Mouse (Mus musculus) bone marrow, adult 2 months (tissue): ENCODE results near the gene Ank2. TPM values are rescaled to one million over a fixed set of nuclear protein-coding genes. Genes with fewer than 3 reads are reported as not detected.

ENCODE experiments used
- H3K27ac ChIP-seq: fragments of 200-500 bp; 2 replicates; pipeline ENCODE4 v1.5.1; 2012; ENCODE audit warnings: low read depth, mild to moderate bottlenecking, control low read depth, inconsistent platforms, low read length; ENCODE audit not compliant: control insufficient read depth, poor library complexity, insufficient read depth
- H3K4me1 ChIP-seq: fragments of 200-500 bp; 2 replicates; pipeline ENCODE4 v1.6.1; 2011; ENCODE audit warnings: low read length; ENCODE audit not compliant: control insufficient read depth, insufficient read depth
- H3K4me3 ChIP-seq: fragments of 200-500 bp; replicated peaks from 2 replicates; pipeline ENCODE3; 2011; ENCODE audit warnings: mild to moderate bottlenecking, low read depth, low read length, control low read depth; ENCODE audit not compliant: control insufficient read depth
- CTCF ChIP-seq: fragments of 200-500 bp; IDR thresholded peaks from 2 replicates; pipeline ENCODE4 v1.5.1; 2011; ENCODE audit warnings: low read length, control low read depth; ENCODE audit not compliant: control insufficient read depth, insufficient read depth
- POLR2A ChIP-seq: fragments of 200-500 bp; IDR thresholded peaks from 2 replicates; pipeline ENCODE4 v1.6.1; 2011; ENCODE audit warnings: low read depth, mild to moderate bottlenecking, control low read depth, low read length, borderline replicate concordance; ENCODE audit not compliant: control insufficient read depth
- WGBS: fragments of 180-500 bp; shearing (Covaris S2); methylation state at CpG from one replicate; pipeline ENCODE4 v1.1.7; 2018; 5-methylcytosine and 5-hydroxymethylcytosine counted together
- polyA plus RNA-seq: library from polyadenylated mRNA; stranded (reverse); fragments of >200 nt; gene quantifications from 2 replicates; pipeline ENCODE4 v1.2.4, GENCODE M21; 2011; ENCODE audit warnings: low replicate concordance; ENCODE audit not compliant: missing spikeins, insufficient read depth, insufficient read length

The Ank2 gene
- polyA plus RNA-seq, 1 experiment: 5.5 TPM

DNA sequence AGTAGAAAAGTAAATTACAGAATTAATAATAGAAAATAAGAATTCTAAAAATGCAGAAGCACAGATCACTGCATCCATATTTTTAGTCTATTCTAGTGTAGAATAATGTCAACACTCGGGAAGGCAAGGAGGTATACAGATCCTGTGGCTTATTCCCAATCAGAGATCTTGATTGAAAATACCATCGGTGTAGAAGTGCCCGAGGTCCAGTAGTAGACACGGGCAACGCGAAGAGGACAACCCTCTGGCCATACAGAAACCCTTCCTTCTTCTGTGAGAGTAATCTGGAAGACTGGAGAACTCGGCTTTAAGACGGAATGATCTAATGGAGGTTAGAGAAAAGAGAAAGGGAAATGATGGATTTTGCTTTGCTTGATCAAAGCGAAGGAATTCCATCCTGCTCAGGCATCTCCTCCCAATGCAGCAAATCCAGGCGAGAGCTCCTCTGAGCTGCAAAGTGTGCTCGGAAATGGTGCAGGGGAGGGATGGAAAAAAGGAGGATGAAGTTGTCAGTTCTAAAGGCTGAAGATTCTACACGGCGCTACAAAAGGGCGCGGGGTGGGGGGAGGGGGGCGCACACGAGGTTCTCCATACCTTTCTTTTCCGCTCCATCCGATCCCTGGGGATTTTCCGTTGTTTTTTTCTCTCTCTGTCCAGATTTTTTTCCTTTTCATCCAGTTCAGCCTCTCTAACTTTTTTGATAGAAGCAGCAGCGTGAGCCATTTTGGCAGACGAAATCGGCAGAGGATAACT is 337.9 kb downstream of the Ank2 start:
- no peak overlapping the region for H3K27ac ChIP-seq
- no peak overlapping the region for H3K4me3 ChIP-seq
- 13% methylated on average over 23 of the region's 23 CpGs for WGBS
- no peak for TF ChIP-seq POLR2A
- no peak for TF ChIP-seq CTCF
- H3K4me1 ChIP-seq: no peaks in the 10 kb centered on the region

DNA sequence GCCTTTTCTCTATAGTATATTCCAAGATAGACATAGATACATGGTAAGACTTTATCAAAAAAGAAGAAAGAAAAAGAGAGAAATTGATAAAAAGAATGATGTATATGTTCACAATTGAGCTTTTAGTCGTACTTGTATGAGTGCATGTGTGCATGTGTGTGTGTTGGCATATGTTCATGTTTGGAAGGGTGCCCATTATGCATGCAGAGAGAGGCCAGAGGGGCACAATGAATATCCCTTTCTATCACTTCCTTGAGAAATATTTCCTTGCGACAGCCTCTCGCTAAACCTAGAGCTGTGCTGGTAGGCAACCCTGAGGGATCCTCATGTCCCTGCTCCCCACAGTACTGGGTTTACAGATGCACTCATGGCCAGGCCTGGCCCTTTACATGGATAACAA is 341.4 kb downstream of the Ank2 start:
- no peaks in the 10 kb centered on the region for H3K4me1 ChIP-seq
- no peak for TF ChIP-seq CTCF
- TF ChIP-seq POLR2A: no peak
- 85% methylated on average over 3 of the region's 3 CpGs for WGBS
- no peak overlapping the region for H3K27ac ChIP-seq
- no peak overlapping the region for H3K4me3 ChIP-seq

DNA sequence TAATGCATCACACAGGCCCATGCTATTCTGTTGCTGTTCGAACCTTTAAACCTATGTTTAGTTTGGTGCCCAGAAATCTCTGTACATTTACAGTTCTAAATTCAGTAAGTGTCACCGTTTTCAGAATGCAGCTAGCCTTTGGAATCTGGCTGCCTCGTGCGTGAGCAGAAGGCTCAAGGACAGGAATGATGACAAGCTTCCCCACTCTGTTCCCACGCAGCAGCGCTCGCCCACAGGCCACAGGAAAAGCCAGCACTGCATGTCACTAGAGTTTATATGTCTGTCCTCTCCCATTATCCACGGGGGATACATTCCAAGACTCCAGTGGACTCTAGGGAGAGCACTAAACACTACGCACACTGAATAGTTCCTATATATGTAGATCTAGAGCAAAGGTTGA is 343.1 kb downstream of the Ank2 start:
- no peak overlapping the region for H3K4me3 ChIP-seq
- TF ChIP-seq POLR2A (no peak), CTCF (no peak)
- 76% methylated on average over 9 of the region's 9 CpGs for WGBS
- H3K27ac ChIP-seq: no peak overlapping the region
- no peaks in the 10 kb centered on the region for H3K4me1 ChIP-seq

DNA sequence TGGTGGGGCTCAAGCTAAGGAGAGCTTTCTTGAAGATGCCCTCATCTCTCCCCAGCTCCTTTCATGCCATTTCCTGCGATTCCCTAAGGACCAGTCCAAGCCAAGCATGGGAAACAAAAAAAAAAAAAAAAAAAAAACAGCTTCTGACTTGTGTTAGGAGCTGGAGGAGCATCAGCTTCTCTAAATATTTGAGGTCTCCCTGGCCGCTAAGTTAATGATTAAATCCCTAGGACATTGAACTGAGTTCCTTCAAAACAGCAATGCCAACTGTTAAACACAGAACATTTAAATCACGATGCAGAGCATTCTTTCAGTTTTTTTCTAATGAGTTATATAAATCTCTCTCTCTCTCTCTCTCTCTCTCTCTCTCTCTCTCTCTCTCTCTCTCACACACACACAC is 345.3 kb downstream of the Ank2 start:
- Histone ChIP-seq H3K4me1 (no peaks in the 10 kb centered on the region), H3K27ac (no peak overlapping the region), H3K4me3 (no peak overlapping the region)
- TF ChIP-seq CTCF (no peak), POLR2A (no peak)
- 79% methylated on average over 3 of the region's 3 CpGs for WGBS

DNA sequence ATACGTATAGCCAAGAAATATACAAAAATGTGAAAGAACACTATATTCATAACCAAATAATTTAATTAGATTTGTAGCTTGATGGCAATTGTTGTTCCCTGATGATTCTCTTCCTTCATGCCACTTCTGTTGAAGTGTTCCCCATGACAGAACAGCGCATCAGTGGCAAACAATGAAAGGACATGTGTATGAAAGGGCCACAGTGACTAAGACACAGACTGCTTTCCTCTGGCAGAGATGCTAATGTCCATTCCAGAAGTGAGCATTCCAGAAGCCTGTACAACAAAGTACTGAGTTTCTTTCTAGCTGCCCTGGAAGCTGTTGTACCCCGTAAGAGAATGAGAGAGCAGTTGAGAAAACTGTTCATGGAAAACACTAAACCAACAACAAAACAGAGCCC is 345.7 kb downstream of the Ank2 start:
- Histone ChIP-seq H3K4me1 (no peaks in the 10 kb centered on the region), H3K4me3 (no peak overlapping the region), H3K27ac (no peak overlapping the region)
- WGBS: 82% methylated on average over 3 of the region's 3 CpGs
- TF ChIP-seq POLR2A (no peak), CTCF (no peak)

DNA sequence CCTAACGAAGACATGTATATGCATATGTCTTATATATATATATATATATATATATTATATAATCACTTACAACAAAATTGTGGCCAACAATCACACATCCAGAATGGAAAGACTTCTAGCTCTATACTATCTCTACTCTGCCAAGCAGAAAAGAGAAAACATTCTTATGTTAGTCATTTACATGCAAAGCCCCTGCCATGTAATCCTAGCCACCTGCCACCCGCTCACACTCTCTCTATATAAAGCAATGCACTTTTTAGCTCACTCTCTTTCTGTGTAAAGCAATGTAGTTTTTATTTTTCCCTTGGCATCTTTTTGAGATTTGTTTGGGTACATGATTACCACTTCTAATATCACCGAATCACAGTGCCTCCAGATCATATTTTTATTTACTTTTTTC is 350.5 kb downstream of the Ank2 start:
- 82% methylated on average over 3 of the region's 3 CpGs for WGBS

DNA sequence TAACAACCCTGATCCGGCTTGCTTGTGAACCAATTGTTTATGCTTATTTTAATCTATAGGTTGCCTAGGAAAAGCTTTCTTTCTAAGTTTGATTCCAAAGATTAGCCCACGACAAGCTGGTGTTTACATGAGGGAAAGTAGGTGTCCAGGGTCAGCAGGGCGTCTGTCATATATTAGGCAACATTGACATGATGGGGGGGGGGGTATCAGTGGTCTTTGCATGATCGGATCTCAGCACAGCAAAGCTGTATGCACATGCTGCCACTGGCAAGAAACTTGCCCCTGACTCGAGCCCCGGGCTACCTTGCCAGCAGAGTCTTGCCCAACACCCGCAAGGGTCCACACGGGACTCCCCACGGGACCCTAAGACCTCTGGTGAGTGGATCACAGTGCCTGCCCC is 358.6 kb downstream of the Ank2 start:
- 82% methylated on average over 9 of the region's 9 CpGs for WGBS
- no peak overlapping the region for H3K27ac ChIP-seq
- H3K4me1 ChIP-seq: no peaks in the 10 kb centered on the region
- TF ChIP-seq POLR2A (no peak), CTCF (no peak)
- H3K4me3 ChIP-seq: no peak overlapping the region

More for the DNA sequence above, 350.5 kb downstream of the Ank2 start:
- TF ChIP-seq POLR2A (no peak), CTCF (no peak)
- no peak overlapping the region for H3K4me3 ChIP-seq
- no peaks in the 10 kb centered on the region for H3K4me1 ChIP-seq
- H3K27ac ChIP-seq: no peak overlapping the region

DNA sequence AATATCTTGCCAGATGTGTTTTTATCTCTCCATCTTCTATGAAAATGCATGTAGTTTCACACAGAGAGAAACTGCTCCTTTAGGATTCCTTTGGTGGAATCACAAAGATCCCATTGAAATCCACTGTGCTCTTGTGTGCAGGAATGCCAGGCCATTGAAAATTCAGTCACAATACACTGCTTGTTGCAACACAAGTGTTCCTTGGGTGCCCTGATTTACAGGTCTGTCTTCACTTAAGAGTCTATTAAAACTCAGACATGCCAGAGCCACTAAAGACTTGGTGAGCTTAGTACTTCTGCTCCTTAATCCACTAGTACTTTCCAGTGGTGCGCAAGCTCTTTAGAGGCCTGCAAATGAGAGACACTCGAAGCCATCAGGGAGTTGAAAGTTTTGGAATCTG is 359.5 kb downstream of the Ank2 start:
- 74% methylated on average over 2 of the region's 2 CpGs for WGBS
- H3K27ac ChIP-seq: no peak overlapping the region
- TF ChIP-seq POLR2A (no peak), CTCF (no peak)
- H3K4me1 ChIP-seq: no peaks in the 10 kb centered on the region
- H3K4me3 ChIP-seq: no peak overlapping the region

DNA sequence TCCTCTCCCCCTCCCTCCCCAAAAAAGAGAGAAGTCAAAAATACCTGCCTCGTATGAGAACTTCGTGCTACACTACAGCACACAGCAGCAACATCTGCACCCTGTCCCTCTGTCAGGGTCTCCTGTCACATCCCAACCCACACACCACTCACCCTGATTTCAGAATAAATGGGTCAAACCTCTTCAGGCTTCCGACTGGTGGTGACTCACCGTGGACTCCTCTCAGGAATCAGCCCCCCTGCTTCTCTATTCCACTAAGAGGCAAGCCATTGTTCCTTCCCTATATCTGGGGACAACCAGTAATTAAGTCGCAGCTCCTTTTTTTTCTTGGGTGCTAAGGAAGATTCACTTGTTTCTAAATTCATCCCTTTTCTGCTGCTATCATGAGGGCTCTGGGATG is 361.6 kb downstream of the Ank2 start:
- TF ChIP-seq POLR2A: no peak
- TF ChIP-seq CTCF: no peak
- Histone ChIP-seq H3K27ac (no peak overlapping the region), H3K4me3 (no peak overlapping the region), H3K4me1 (no peaks in the 10 kb centered on the region)
- 53% methylated on average over 5 of the region's 5 CpGs for WGBS
